Mouse (Mus musculus): ENCODE data around the gene Tvp23a. TPM values are rescaled to one million over a fixed set of nuclear protein-coding genes. Genes with fewer than 3 reads are reported as not detected.

Tvp23a gene
- total RNA-seq, 2 experiments from 2014 or later: not detected

- ATAC-seq (replicated peaks; ENCODE audit: low FRiP score, low TSS enrichment, poor library complexity, severe bottlenecking): no peak
These were observed 13.0 kb upstream of the Tvp23a start for GRCm38 (mm10) chr16:10460188-10460587.

DNA sequence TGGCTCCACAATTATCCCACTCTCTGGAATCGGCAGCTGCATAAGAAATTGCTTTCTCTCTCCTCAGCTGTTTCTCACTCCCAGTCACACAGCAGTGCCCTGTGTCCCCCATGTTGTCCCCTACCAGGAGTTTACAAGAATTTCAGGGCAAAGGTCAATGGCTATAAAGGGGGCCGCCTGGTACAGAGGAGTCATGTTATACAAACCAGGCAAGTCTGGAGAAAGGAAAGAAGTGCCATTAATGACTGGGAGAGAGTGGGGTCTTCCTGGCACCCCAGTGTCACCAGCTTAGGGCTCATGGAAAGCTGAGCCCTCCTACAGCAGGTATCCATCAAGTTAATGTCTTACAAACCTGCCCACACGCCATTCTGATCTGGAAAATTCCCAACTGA, 7.4 kb upstream of the Tvp23a start:
- no peak for ATAC-seq (replicated peaks; ENCODE audit: low FRiP score, low TSS enrichment, poor library complexity, severe bottlenecking)

GRCm38 (mm10) chr16:10453872-10454582, 6.9 kb upstream of the Tvp23a start:
- ATAC-seq (replicated peaks; ENCODE audit: low FRiP score, low TSS enrichment, poor library complexity, severe bottlenecking): no peak

DNA sequence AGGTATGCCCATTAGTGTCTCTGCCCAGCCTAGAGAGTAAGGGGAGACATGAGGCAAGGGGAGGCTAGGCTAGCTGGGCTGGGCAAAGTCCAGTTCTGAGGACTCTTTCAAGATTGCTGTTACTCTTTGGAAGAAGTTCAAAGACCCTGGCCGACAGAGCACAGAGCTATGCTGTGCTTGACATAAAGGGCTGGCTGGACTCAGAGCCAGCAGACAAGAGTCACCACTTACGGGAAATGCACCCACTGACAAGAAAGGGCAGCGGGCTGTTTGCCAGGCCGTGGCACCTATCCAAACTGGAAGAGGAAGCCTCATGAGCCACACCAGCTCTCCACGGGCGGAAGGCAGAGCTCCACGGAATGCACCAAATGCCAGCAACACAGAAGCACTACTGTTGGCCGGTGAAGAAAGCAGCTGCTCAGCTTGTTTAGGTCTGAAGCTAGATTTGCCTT, 5.3 kb upstream of the Tvp23a start:
- ATAC-seq (replicated peaks; ENCODE audit: low FRiP score, low TSS enrichment, poor library complexity, severe bottlenecking): peak; percentile 30; the same call in 1 of the 2 replicates

DNA sequence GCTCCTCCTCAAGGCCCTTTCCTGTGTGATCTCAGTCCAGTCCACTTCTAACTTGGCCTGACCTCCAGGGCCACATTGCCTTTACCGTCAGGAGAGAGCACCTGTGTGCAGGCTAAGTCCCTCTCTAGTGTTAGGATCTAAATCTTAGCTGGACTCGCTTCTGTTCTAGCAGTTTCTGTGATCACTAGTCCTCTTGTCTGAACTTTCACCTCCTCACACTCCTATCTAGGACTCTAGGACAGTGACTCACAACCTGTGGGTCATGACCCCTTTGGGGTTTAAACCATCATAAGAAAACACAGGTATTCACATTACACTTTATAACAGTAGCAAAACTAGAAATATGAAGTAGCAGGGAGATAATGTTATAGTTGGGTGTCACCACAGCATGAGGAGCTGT, 4.7 kb upstream of the Tvp23a start:
- ATAC-seq (replicated peaks; ENCODE audit: low FRiP score, low TSS enrichment, poor library complexity, severe bottlenecking): no peak

GRCm38 (mm10) chr16:10448931-10449330, 1.8 kb upstream of the Tvp23a start:
- no peak for ATAC-seq (replicated peaks; ENCODE audit: low FRiP score, low TSS enrichment, poor library complexity, severe bottlenecking)

- no peak for ATAC-seq (replicated peaks; ENCODE audit: low FRiP score, low TSS enrichment, poor library complexity, severe bottlenecking)
These were observed 619 bp upstream of the Tvp23a start for GRCm38 (mm10) chr16:10447781-10448180.

DNA sequence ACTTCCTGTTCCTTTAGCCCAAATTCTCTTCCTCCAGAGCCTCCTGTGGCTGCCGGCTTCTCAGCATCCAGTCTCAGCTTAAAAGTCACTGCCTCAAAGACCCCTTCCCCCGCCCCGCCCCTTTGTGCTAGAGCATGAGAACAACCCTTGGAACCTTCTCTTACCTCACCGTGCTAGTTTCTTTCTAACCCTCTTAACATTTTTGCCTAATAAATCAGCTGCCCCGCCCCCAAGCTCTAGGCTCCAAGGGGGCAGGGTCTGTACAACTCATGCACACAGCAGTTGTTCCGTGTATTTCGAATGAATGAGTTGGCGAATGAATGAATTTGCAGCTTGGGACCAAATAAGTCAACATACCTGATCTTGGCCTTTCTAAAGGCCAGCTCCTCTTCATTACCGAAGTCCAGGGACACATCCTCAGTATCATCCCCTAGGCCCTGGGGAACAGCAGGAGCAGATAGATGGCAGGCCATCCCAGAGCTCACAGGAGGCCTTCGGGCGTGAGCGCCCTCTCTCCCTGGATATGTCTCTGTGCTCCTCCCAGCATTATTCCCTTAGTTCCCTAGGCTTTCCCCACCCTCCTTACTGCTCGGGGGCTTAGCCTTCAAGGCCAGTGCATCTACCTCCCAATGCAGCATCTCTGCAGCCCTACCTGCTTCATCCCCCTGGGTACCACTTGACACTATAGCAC, 444 bp downstream of the Tvp23a start:
- no peak for ATAC-seq (replicated peaks; ENCODE audit: low FRiP score, low TSS enrichment, poor library complexity, severe bottlenecking)

- ATAC-seq (replicated peaks; ENCODE audit: low FRiP score, low TSS enrichment, poor library complexity, severe bottlenecking): no peak
These were observed 3.4 kb downstream of the Tvp23a start for GRCm38 (mm10) chr16:10443723-10444122.

- no peak for ATAC-seq (replicated peaks; ENCODE audit: low FRiP score, low TSS enrichment, poor library complexity, severe bottlenecking)
These were observed 5.4 kb downstream of the Tvp23a start for GRCm38 (mm10) chr16:10441761-10442160.

DNA sequence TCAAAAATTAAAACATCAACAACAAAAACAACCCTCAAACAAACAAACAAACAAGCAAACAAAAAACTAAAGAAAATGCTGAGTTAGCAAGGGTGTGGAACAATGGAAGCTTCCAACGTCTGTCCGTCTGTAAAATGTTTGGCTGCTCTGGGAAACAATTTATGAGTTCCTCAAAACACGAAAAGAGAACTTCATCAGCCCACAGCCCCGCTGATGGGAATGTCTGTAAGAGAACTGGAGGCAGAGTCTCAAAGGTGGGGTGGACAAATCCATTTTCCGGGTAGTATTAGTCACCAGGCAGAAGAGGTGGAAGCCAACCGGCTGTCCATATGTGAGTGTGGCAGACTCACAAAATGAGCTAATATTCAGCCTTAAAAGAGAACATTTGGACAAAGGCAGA, 5.8 kb downstream of the Tvp23a start:
- no peak for ATAC-seq (replicated peaks; ENCODE audit: low FRiP score, low TSS enrichment, poor library complexity, severe bottlenecking)

DNA sequence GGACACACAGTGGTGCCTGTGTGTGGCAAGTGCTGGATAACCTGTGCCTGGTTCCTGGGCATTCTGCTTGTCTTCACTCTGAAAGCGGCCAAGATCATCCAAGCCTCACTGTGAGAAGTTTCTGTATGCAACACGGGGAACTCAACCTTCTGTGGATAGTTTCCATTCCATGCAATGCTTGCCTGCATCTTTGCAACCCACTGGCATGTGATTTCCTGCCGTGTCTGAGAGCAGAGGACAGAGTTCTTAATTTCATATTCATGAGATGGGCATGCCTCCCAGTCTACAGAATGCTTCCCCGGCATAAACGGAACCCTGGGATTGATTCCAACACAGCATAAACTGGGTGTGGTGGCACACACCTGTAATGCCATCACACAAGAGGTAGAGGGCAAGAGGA, 9.1 kb downstream of the Tvp23a start:
- no peak for ATAC-seq (replicated peaks; ENCODE audit: low FRiP score, low TSS enrichment, poor library complexity, severe bottlenecking)

- ATAC-seq (replicated peaks; ENCODE audit: low FRiP score, low TSS enrichment, poor library complexity, severe bottlenecking): no peak
These were observed 11.0 kb downstream of the Tvp23a start for GRCm38 (mm10) chr16:10436166-10436565.

GRCm38 (mm10) chr16:10433344-10433743, 13.8 kb downstream of the Tvp23a start:
- no peak for ATAC-seq (replicated peaks; ENCODE audit: low FRiP score, low TSS enrichment, poor library complexity, severe bottlenecking)

DNA sequence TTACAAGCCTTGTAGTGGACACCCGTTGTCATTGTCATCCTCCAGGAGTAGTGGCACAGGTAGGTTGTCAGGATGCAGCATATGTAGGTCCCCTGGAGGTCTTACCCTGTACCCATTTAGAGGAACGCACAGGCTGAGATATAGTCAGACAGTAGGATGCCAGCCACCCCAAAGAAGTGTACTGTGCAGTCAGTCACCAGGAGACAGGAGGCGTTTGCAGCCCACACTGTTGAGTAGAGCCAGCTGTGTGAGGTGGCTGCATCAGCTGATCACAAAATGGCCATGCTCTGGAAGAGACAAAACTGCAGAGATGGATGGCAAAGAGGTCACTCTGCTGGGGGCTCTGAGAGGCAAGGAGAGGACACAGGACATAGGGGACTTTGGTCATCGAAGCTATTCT, 14.8 kb downstream of the Tvp23a start:
- no peak for ATAC-seq (replicated peaks; ENCODE audit: low FRiP score, low TSS enrichment, poor library complexity, severe bottlenecking)

GRCm38 (mm10) chr16:10431911-10432310, 15.3 kb downstream of the Tvp23a start:
- ATAC-seq (replicated peaks; ENCODE audit: low FRiP score, low TSS enrichment, poor library complexity, severe bottlenecking): no peak

DNA sequence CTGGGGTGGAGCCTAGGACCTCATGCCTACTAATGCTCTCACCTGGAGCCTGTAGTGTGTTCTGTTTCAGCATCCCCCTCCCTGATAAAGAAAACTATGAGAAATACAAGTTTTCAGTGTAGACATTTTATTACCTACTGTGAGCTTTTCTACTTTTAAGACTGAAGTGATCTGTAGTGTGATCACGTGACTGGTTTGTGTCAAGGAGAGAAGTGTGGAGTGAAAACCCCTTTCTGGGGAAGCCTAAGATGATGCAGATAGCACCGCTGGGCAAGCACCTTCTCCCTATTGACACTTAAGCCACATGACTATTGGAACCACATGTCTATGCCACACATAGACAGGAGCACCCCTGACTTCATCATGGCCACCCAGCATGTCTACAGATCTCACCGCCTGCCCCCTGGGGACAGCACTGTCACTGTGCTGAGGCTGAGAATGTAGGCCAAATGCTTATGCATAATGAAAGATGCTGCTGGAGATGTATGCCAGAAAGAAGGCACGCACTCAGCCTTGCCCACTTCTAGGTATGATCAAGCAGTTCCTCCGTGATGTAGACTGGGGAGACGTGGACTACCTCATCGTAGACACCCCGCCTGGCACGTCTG, 26.6 kb downstream of the Tvp23a start:
- no peak for ATAC-seq (replicated peaks; ENCODE audit: low FRiP score, low TSS enrichment, poor library complexity, severe bottlenecking)

GRCm38 (mm10) chr16:10417723-10418259, 29.4 kb downstream of the Tvp23a start:
- ATAC-seq (replicated peaks; ENCODE audit: low FRiP score, low TSS enrichment, poor library complexity, severe bottlenecking): no peak

DNA sequence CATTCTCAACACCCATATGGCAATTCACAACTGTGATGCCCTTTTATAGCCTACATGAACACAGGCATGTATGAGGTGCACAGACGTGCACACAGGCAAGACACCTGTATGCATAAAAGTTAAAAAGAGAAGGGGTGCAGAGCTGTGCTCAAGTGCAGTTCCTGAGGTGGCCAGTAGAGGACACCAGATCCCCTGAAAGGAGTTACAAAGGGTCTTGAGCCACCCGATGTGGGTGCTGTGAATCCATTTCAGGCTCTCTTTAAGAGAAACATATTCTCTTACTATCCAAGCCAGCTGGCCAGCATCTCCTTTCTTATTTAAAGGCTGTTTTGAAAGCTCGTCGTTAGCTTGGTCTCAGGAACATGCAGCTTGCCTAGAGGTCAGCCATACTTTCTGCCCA, 30.3 kb downstream of the Tvp23a start:
- no peak for ATAC-seq (replicated peaks; ENCODE audit: low FRiP score, low TSS enrichment, poor library complexity, severe bottlenecking)

DNA sequence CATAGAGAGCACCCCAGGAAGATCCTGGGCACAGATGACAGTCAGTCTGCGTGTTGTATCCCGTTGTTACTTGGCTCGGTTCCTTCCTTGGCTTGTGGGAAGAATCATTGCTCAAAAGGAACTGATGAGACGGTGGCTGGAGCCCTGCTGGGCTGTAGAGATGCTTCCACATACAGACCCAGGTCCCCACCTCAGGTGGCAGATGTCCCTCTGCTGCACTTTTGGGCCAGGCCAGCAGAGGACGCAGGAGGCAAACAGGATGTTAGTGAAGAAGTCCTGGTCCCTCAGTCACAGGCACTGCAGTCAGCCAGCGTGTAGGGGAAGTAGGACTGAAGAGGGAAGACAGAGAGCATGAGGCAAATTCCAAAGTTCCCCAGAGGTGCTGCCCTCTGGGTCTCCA, 31.2 kb downstream of the Tvp23a start:
- ATAC-seq (replicated peaks; ENCODE audit: low FRiP score, low TSS enrichment, poor library complexity, severe bottlenecking): no peak
